Mouse (Mus musculus) MEL (cell line): ENCODE data around the gene 2610021A01Rik. TPM values are rescaled to one million over a fixed set of nuclear protein-coding genes. Genes with fewer than 3 reads are reported as not detected.
"Not testable (repeated sequence)": the region's sequence is repeated elsewhere in the genome, so short reads cannot be mapped to it uniquely, and the experiment has no call there.

Experiments
- DNase-seq: peaks from one replicate; pipeline ENCODE4 v3.0.0; 2011; ENCODE audit warnings: low read depth, low spot score
- H3K27ac ChIP-seq: 2 replicates; pipeline ENCODE4 v1.5.1; 2012; ENCODE audit warnings: low read depth, mild to moderate bottlenecking, control low read depth, low read length, moderate library complexity; ENCODE audit not compliant: control insufficient read depth
- H3K27me3 ChIP-seq, 2 experiments: fragments of 150-350 bp in 1 of 2; sonication (generic) in 1 of 2; 2 replicates each; pipeline ENCODE4 v1.6.1; 2012; ENCODE audit warnings: low read length in 2 of 2, mild to moderate bottlenecking in 2 of 2, improper control_type of control experiment in 1 of 2, moderate library complexity in 1 of 2; ENCODE audit not compliant: insufficient read depth in 2 of 2, control insufficient read depth in 1 of 2
- H3K36me3 ChIP-seq, 2 experiments: 2 replicates each; pipeline ENCODE4 v1.6.1; 2012 to 2014; ENCODE audit warnings: low read length in 2 of 2, improper control_type of control experiment in 1 of 2, inconsistent platforms in 1 of 2, mild to moderate bottlenecking in 1 of 2; ENCODE audit not compliant: insufficient read depth in 2 of 2, control insufficient read depth in 1 of 2
- H3K4me1 ChIP-seq, 2 experiments: fragments of 150-350 bp in 1 of 2; sonication (generic) in 1 of 2; 2 replicates each; pipeline ENCODE4 v1.6.1; 2012; ENCODE audit warnings: low read length in 2 of 2, improper control_type of control experiment in 1 of 2, mild to moderate bottlenecking in 1 of 2; ENCODE audit not compliant: insufficient read depth in 2 of 2, control insufficient read depth in 1 of 2
- H3K4me3 ChIP-seq, 2 experiments: fragments of 150-350 bp in 1 of 2; sonication (generic) in 1 of 2; 2 replicates each; pipeline ENCODE4 v1.5.1; 2012; ENCODE audit warnings: low read depth in 2 of 2, low read length in 2 of 2, mild to moderate bottlenecking in 2 of 2, moderate library complexity in 2 of 2, control low read depth in 1 of 2, improper control_type of control experiment in 1 of 2; ENCODE audit not compliant: control insufficient read depth in 1 of 2, insufficient read depth in 1 of 2
- H3K79me2 ChIP-seq: 2 replicates; pipeline ENCODE4 v1.6.1; 2012; ENCODE audit warnings: mild to moderate bottlenecking, low read length, moderate library complexity; ENCODE audit not compliant: control insufficient read depth, poor library complexity, insufficient read depth
- H3K9ac ChIP-seq: 2 replicates; pipeline ENCODE4 v1.6.1; 2012; ENCODE audit warnings: low read depth, mild to moderate bottlenecking, control low read depth, low read length, moderate library complexity; ENCODE audit not compliant: control insufficient read depth, poor library complexity, severe bottlenecking
- H3K9me3 ChIP-seq: fragments of 150-350 bp; sonication (generic); replicated peaks from 2 replicates; pipeline ENCODE4 v1.6.1; 2012; ENCODE audit warnings: mild to moderate bottlenecking, low read length, improper control_type of control experiment, moderate library complexity; ENCODE audit not compliant: insufficient read depth
- BHLHE40 ChIP-seq: IDR thresholded peaks from 2 replicates; pipeline ENCODE4 v1.6.1; 2012; ENCODE audit warnings: low read depth, mild to moderate bottlenecking, inconsistent platforms, low read length, improper control_type of control experiment, borderline replicate concordance
- CHD1 ChIP-seq: IDR thresholded peaks from 2 replicates; pipeline ENCODE4 v1.6.1; 2012; ENCODE audit warnings: low read depth, mild to moderate bottlenecking, inconsistent platforms, low read length, improper control_type of control experiment
- CHD2 ChIP-seq: IDR thresholded peaks from 2 replicates; pipeline ENCODE4 v1.6.1; 2011; ENCODE audit warnings: low read length, improper control_type of control experiment
- CTCF ChIP-seq, 3 experiments: IDR thresholded peaks in 2 of 3; conservative IDR thresholded peaks in 1 of 3; 2 replicates each; pipeline ENCODE4 v1.5.1; 2011 to 2012; ENCODE audit warnings: low read length in 3 of 3, low read depth in 2 of 3, mild to moderate bottlenecking in 2 of 3, improper control_type of control experiment in 1 of 3, inconsistent platforms in 1 of 3, mixed read lengths in 1 of 3, moderate library complexity in 1 of 3; ENCODE audit not compliant: control insufficient read depth in 1 of 3, insufficient read depth in 1 of 3, poor library complexity in 1 of 3, severe bottlenecking in 1 of 3
- E2F4 ChIP-seq: IDR thresholded peaks from 2 replicates; pipeline ENCODE4 v1.6.1; 2011; ENCODE audit warnings: low read depth, low read length, improper control_type of control experiment, borderline replicate concordance
- ETS1 ChIP-seq: IDR thresholded peaks from 2 replicates; pipeline ENCODE4 v1.6.1; 2012; ENCODE audit warnings: low read depth, mild to moderate bottlenecking, inconsistent platforms, low read length, improper control_type of control experiment, moderate library complexity
- GABPA ChIP-seq: IDR thresholded peaks from 2 replicates; pipeline ENCODE4 v1.6.1; 2012; ENCODE audit warnings: low read depth, mild to moderate bottlenecking, inconsistent platforms, low read length, improper control_type of control experiment, moderate library complexity
- HCFC1 ChIP-seq: IDR thresholded peaks from 2 replicates; pipeline ENCODE4 v1.6.1; 2012; ENCODE audit warnings: low read depth, mild to moderate bottlenecking, inconsistent platforms, low read length, improper control_type of control experiment, moderate library complexity
- KAT2A ChIP-seq: conservative IDR thresholded peaks from 2 replicates; pipeline ENCODE4 v1.6.1; 2012; ENCODE audit warnings: low read depth, low read length, improper control_type of control experiment, inconsistent platforms
- MAX ChIP-seq: IDR thresholded peaks from 2 replicates; pipeline ENCODE4 v1.6.1; 2011; ENCODE audit warnings: low read length, improper control_type of control experiment
- MAZ ChIP-seq: IDR thresholded peaks from 2 replicates; pipeline ENCODE4 v1.6.1; 2012; ENCODE audit warnings: low read depth, mild to moderate bottlenecking, inconsistent platforms, low read length, improper control_type of control experiment
- MYB ChIP-seq: IDR thresholded peaks from 2 replicates; pipeline ENCODE4 v1.6.1; 2011; ENCODE audit warnings: mild to moderate bottlenecking, low read depth, low read length, improper control_type of control experiment
- MYC ChIP-seq: IDR thresholded peaks from 2 replicates; pipeline ENCODE4 v1.6.1; 2011; ENCODE audit warnings: low read depth, mild to moderate bottlenecking, low read length, improper control_type of control experiment, moderate library complexity
- NELFE ChIP-seq: IDR thresholded peaks from 2 replicates; pipeline ENCODE4 v1.6.1; 2011; ENCODE audit warnings: low read depth, low read length, improper control_type of control experiment
- POLR2A ChIP-seq, 2 experiments: IDR thresholded peaks; 2 replicates each; pipeline ENCODE4 v1.6.1; 2011 to 2012; ENCODE audit warnings: low read length in 2 of 2, mild to moderate bottlenecking in 2 of 2, control low read depth in 1 of 2, improper control_type of control experiment in 1 of 2, low read depth in 1 of 2, moderate library complexity in 1 of 2; ENCODE audit not compliant: control insufficient read depth in 1 of 2, insufficient read depth in 1 of 2, poor library complexity in 1 of 2
- RAD21 ChIP-seq: IDR thresholded peaks from 2 replicates; pipeline ENCODE4 v1.6.1; 2011; ENCODE audit warnings: mild to moderate bottlenecking, low read depth, low read length, improper control_type of control experiment
- SIN3A ChIP-seq: IDR thresholded peaks from 2 replicates; pipeline ENCODE4 v1.6.1; 2012; ENCODE audit warnings: low read length, improper control_type of control experiment, inconsistent platforms
- TAL1 ChIP-seq: IDR thresholded peaks from 2 replicates; pipeline ENCODE4 v1.6.1; 2012; ENCODE audit warnings: mild to moderate bottlenecking, inconsistent platforms, low read length, moderate library complexity, mixed read lengths
- TBP ChIP-seq: IDR thresholded peaks from 2 replicates; pipeline ENCODE4 v1.8.0; 2011; ENCODE audit warnings: low read depth, low read length, improper control_type of control experiment
- TCF12 ChIP-seq: IDR thresholded peaks from 2 replicates; pipeline ENCODE4 v1.6.1; 2014; ENCODE audit warnings: low read depth, mild to moderate bottlenecking, inconsistent platforms, low read length, improper control_type of control experiment, moderate library complexity
- UBTF ChIP-seq: IDR thresholded peaks from 2 replicates; pipeline ENCODE4 v1.6.1; 2012; ENCODE audit warnings: low read depth, mild to moderate bottlenecking, inconsistent platforms, low read length, improper control_type of control experiment, moderate library complexity, borderline replicate concordance; ENCODE audit not compliant: insufficient read depth
- USF1 ChIP-seq: IDR thresholded peaks from 2 replicates; pipeline ENCODE4 v1.6.1; 2014; ENCODE audit warnings: low read depth, mild to moderate bottlenecking, inconsistent platforms, low read length, improper control_type of control experiment, moderate library complexity
- ZMIZ1 ChIP-seq: IDR thresholded peaks from 2 replicates; pipeline ENCODE4 v1.6.1; 2012; ENCODE audit warnings: low read depth, mild to moderate bottlenecking, inconsistent platforms, low read length, improper control_type of control experiment, moderate library complexity
- polyA plus RNA-seq, 2 experiments: library from polyadenylated mRNA; stranded (reverse) in 1 of 2; unstranded in 1 of 2; fragments of >175 nt in 1 of 2; fragments of >200 nt in 1 of 2; gene quantifications; 2 replicates each; pipeline versions ENCODE4 v1.2.1 to v1.2.4; 2012; ENCODE audit warnings: low replicate concordance in 2 of 2, low read depth in 1 of 2; ENCODE audit not compliant: insufficient read length in 2 of 2, insufficient read depth in 1 of 2, missing spikeins in 1 of 2
- total RNA-seq: library from RNA; depleted of rRNA; stranded (reverse); fragments of 300-350 nt; gene quantifications from 2 replicates; pipeline ENCODE4 v1.2.3, GENCODE M21; 2012

2610021A01Rik gene
- total and polyA plus RNA-seq, 3 experiments: 9.7 to 291 (median 15.4) TPM

- TF ChIP-seq HCFC1 (peak; percentile 76), ZMIZ1 (no peak), TCF12 (no peak), MAX (no peak)
Observed at GRCm38 (mm10) chr7:41599034-41599813, at the start of gene 2610021A01Rik (continued).

DNA sequence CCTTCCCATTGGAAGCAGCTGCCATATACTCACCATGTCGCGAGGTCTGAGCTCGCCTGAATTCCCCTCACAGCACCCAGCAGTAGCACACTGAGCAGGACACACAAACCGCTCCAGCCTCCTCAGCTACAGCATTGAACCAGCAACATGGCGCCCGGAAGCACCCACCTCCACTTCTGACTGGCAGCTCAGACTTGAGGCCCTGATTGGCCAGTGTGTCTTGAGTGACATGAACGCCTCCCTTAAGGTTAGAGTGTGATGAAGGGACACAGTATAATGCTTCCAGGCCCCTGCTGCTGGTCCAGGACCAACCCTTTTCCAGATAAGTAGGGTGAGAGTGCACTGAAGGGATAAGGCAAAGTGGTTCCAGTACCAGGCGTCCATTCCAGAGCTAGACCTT lies 38.3 kb upstream of the 2610021A01Rik start:
- no peaks in the 10 kb centered on the region for H3K4me1 ChIP-seq
- H3K79me2 ChIP-seq: no peaks in the 10 kb centered on the region
- no peaks in the 10 kb centered on the region for H3K36me3 ChIP-seq
- H3K9ac ChIP-seq: no peak overlapping the region
- H3K27ac ChIP-seq: no peak overlapping the region
- H3K27me3 ChIP-seq: no peaks in the 10 kb centered on the region
- H3K9me3 ChIP-seq: no peaks in the 10 kb centered on the region
- H3K4me3 ChIP-seq: no peak overlapping the region
- no peak for DNase-seq
- TF ChIP-seq MYB (no peak), NELFE (no peak), ETS1 (no peak), SIN3A (no peak), HCFC1 (no peak), TCF12 (no peak), TAL1 (no peak), KAT2A (no peak), BHLHE40 (no peak), MAZ (no peak)

GRCm38 (mm10) chr7:41573562-41573961 lies 25.5 kb upstream of the 2610021A01Rik start, which contains the start of gene Gm6871:
Gene Gm6871, minus strand, starts transcription at chr7:41573662.
- H3K9ac ChIP-seq, H3K27ac ChIP-seq, H3K27me3 ChIP-seq, H3K79me2 ChIP-seq, H3K36me3 ChIP-seq, H3K4me3 ChIP-seq, H3K4me1 ChIP-seq, DNase-seq, H3K9me3 ChIP-seq: not testable (repeated sequence)

DNA sequence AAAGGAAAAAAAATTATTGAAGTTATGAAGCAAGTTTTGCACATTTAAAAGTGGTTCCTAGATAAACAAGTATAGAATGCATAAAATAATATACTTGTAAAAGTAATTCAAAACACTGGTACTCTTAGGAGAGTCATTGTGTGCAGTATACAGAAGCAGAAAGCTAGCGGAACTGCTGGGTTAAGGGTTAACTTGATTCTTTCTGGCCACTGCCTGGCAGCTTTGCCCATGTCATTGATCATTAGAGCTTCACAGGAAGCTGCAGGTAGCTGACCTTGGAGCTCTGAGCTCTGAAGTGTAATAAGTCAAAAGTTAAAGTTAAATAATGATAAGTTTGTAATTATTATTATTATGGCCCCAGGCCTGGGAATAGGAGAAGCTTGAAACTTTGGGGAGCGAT lies 21.1 kb upstream of the 2610021A01Rik start:
- no peaks in the 10 kb centered on the region for H3K9me3 ChIP-seq
- no peaks in the 10 kb centered on the region for H3K27me3 ChIP-seq
- H3K36me3 ChIP-seq: no peaks in the 10 kb centered on the region
- no peak overlapping the region for H3K9ac ChIP-seq
- H3K79me2 ChIP-seq: no peaks in the 10 kb centered on the region
- DNase-seq: no peak
- H3K4me1 ChIP-seq: no peaks in the 10 kb centered on the region
- no peak overlapping the region for H3K4me3 ChIP-seq
- no peak overlapping the region for H3K27ac ChIP-seq
- TF ChIP-seq E2F4 (no peak), CHD1 (no peak), BHLHE40 (no peak), MAZ (no peak), UBTF (no peak), POLR2A (IDR thresholded peaks at IDR 0.05; ENCODE audit: control insufficient read depth in 1 of 2, insufficient read depth in 1 of 2, low read depth in 1 of 2, low read length in 2 of 2, poor library complexity in 1 of 2) (no peak), TBP (no peak), MYB (no peak), USF1 (no peak), MYC (no peak), CTCF (IDR thresholded peaks at IDR 0.05 in 2 of 3, conservative IDR thresholded peaks at IDR 0.05 in 1 of 3; ENCODE audit: control insufficient read depth in 1 of 3, insufficient read depth in 1 of 3, low read depth in 2 of 3, low read length in 3 of 3, poor library complexity in 1 of 3, severe bottlenecking in 1 of 3) (no peak), MAX (no peak), KAT2A (no peak), GABPA (no peak), RAD21 (no peak), CHD2 (no peak)
